Mouse (Mus musculus): ENCODE data around the gene A730049H05Rik.
A peak's percentile ranks its signal among the peaks of the same experiment; 100 is the strongest.

A730049H05Rik gene

DNA sequence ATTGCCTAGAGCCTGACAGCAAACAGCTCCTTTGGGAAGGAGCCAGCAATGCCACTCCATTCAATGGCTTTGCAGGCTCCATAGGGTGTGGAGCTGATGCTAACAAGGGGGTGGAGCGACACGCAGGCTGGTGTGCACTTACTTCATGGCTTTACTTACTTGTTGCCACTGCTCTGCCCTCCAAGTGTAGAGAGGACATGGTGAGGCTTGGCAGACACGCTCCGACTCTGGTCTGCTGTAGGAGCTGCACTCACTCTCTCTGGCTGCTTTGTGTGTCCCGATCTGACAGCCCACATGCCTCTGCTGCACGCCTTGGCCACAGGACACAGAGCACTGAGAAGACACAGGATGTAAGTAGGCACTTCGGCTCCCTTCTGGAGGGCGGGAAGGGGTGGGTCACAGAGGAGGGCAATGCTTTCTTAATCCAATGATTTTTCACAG, at the start of gene A730049H05Rik:
TSS of gene A730049H05Rik (plus strand) at position 168 of the 441 bp plus-strand sequence.
- DNase-seq (ENCODE audit: low spot score in 2 of 2) = no peak

- DNase-seq (ENCODE audit: low spot score in 2 of 2) = peak in 1 of 2 experiments; percentile 20
These were observed 39.9 kb upstream of the A730049H05Rik start for GRCm38 (mm10) chr6:92776356-92776755.

- no peak for DNase-seq (ENCODE audit: low spot score in 2 of 2)
These were observed 36.9 kb upstream of the A730049H05Rik start for GRCm38 (mm10) chr6:92779140-92779934.

DNA sequence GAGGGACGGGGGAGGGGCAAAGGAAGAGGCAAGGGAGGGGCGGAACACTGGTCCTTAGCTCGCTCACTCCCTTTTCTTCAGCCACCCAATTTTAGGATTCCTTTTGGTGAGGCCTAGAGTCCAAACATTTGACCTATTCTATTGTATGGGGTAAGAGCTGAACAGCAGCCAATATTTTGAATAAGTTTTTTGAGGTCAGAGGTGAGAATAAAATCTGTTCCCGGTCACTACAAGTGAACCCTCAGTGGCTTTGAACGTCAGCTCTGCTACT, 36.4 kb upstream of the A730049H05Rik start:
- DNase-seq (ENCODE audit: low spot score in 2 of 2) = no peak

DNA sequence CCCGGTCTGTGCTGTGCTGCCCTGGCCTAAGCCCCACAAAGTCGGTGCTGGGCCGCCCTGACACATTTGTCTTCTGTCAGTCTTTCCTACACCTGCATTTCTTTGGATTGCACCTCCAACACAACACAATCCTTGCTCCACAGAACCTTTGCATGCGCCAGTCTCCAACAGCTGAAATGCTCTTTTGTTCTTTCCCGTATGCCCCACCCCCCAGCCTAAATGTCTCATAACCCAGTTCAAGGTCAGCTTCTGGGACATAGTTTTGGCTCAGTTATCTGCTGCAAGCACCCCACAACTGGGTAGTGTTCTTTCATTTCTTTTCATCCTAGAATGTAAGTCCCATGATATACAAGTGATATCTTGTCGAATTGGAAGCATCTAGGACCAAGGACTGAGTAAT, 34.8 kb upstream of the A730049H05Rik start:
- no peak for DNase-seq (ENCODE audit: low spot score in 2 of 2)

GRCm38 (mm10) chr6:92784782-92785181, 31.5 kb upstream of the A730049H05Rik start:
- peak; percentile 61 to 76 for DNase-seq (ENCODE audit: low spot score in 2 of 2)

DNA sequence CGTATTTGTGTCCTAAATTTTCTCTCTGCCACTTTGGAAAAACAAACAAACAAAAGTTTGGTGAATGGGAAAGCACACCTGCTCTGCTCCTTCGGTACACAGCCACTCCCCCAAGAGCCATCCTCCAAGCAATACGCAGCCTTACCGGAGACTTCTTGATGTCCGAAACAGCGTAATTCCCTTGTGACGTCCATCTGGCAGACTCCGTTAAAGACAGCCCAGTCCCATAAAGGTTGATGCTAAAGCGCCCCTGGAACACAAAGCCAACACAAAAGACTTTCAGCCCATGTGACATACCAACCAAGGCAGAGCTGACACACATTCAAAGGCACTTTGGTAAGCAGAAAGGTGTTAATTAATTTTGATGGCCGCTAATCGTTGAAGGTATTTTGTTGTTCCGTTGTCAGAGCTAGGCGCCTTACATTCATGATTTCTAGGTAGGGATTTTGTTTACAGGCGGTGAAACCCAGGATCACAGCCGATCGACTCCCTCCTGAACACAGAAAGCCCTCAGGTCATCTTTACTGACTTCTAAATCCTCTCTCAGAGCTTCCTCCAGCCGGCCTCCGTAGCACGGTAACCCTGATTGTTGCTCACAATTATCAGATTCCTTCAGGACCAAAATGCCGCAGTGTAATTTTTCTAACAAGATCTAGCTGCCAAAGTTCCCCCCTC, 29.4 kb upstream of the A730049H05Rik start:
- DNase-seq (ENCODE audit: low spot score in 2 of 2) = no peak

DNA sequence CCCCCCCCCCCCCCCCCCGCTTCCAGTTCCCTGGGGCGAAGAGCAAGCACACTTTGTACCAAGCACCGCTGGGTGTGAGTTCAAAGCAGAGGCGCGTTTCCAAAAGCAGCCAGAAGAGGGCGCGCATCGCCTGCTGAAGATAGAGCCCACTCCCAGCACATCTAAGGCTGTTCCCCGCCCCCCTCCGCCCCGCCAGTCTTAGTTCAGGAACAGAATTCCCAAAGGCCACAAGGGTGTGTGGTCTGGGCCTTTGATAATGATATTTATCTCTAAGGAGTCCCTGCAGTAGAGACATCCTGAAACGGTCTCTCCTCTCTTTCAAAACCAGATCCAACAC, 28.9 kb upstream of the A730049H05Rik start:
- DNase-seq (ENCODE audit: low spot score in 2 of 2) = peak; percentile 94 to 95

GRCm38 (mm10) chr6:92793804-92794203, 22.5 kb upstream of the A730049H05Rik start:
- DNase-seq (ENCODE audit: low spot score in 2 of 2) = no peak

GRCm38 (mm10) chr6:92801462-92801861, 14.8 kb upstream of the A730049H05Rik start:
- DNase-seq (ENCODE audit: low spot score in 2 of 2) = no peak

DNA sequence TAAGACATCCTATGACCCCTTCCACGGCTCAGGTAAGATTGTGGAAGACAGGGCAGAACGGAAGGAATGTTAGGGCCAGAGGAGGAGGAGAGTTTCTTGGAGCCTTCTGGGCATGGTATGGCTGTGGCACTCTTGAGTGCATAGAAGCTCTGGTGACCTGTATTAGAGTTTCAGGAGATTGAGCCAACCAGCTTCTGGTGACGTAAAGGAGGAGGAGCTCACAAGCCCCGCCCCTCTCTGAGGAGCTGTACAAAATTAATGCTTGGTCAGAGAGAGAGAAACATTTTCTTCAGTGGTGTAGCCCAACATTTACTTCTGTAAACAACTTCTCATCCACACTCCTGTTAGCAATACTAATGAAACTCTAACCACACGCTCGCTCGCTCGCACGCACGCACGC, 13.9 kb upstream of the A730049H05Rik start:
- DNase-seq (ENCODE audit: low spot score in 2 of 2) = no peak

DNA sequence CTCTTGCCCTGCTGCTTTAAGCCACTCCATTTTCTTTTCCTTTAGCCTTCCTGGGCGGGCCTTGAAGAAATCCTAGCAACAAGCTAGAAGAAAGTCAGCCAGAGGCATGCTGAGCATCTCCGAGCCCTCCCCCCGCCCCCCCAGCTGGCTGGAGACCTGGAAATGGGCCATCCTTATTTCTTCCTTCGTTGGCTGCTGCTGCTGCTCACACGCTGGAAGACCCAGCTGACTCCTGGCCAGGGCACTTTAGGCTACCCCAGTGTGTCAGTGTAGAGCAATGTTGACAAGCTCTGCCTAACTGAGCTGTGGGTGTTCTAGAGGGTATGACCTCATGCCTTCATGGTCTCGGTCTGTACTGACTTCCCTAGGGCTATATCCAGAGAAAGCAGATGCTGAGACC, 13.1 kb upstream of the A730049H05Rik start:
- peak in 1 of 2 experiments; percentile 40 for DNase-seq (ENCODE audit: low spot score in 2 of 2)

DNA sequence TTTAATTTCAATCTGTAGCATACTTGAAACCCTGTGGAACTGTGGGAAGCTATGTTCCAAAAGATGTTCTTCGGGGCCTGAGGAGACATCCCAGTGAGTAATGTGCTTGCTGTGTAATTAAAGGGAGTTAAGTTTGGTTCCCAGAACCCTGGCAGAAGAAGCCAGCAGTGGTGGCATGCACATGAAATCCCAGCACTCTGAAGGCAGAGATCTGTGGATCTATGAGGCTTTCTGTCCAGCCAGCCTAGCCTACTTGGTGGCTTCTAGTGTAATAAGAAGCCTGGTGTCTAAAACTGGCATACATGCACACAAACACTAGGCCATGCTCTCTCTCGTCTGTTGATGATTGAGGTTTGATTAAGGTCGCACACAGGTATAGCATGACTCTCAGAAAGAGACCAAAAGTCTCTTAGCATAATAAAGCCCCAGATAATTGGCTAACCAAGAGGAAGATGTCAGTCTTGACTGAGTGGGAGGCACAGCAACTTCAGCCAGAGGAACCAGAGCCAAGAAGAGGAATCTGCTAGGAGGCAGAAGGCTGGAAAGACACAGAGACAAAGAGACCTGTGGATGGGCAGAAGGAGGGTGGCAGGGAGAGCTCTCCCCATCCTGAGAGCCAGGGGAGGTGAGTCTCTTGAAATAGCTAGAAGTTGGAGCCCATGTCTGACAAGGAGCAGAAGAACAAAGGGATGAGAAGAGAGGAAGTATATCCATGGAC, 11.9 kb upstream of the A730049H05Rik start:
- no peak for DNase-seq (ENCODE audit: low spot score in 2 of 2)

DNA sequence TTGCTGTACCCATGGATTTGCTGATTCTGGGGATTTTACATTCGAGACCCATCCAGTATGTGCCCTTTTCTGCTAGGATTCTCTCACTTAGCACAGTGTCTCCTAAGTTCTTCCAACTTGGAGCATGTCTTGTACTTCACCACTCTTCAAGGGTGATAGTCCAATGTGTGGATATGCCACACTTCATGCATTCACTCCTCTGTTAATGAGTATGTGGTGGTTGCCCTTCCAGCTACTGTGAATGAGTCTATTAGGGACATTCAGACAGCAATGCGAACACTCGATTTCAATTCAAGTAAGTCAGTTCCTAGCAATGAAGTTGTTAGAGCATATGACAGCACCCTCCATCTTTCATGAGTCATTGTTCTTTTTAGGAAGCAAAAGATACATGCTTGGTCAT, 6.5 kb upstream of the A730049H05Rik start:
- DNase-seq (ENCODE audit: low spot score in 2 of 2) = no peak

- no peak for DNase-seq (ENCODE audit: low spot score in 2 of 2)
These were observed 5.7 kb upstream of the A730049H05Rik start for GRCm38 (mm10) chr6:92810628-92811027.

- DNase-seq (ENCODE audit: low spot score in 2 of 2) = no peak
These were observed 4.7 kb upstream of the A730049H05Rik start for GRCm38 (mm10) chr6:92811566-92811965.

GRCm38 (mm10) chr6:92812702-92813370, 3.4 kb upstream of the A730049H05Rik start:
- DNase-seq (ENCODE audit: low spot score in 2 of 2) = peak in 1 of 2 experiments; percentile 68

- no peak for DNase-seq (ENCODE audit: low spot score in 2 of 2)
These were observed 1.4 kb downstream of the A730049H05Rik start for GRCm38 (mm10) chr6:92817661-92818060.

DNA sequence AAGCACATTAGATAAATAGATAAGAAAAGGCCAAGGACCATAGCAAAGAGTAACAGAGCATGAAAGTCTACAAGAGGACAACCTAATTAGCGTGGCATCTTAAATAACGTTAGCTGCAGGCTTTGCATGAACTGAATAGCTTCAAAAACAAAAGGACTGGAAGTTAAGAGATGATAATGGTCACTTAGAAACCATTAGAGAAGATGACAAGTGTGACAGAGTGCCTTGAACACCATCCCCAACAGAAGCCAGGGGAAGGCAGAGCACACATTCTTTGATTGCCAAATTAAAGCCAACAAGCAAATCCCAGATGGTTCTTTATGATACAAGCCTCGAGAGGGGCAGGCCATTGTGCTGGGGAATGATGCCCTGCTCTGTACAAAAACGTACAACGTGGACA, 5.3 kb downstream of the A730049H05Rik start:
- DNase-seq (ENCODE audit: low spot score in 2 of 2) = no peak

- DNase-seq (ENCODE audit: low spot score in 2 of 2) = no peak
These were observed 5.7 kb downstream of the A730049H05Rik start for GRCm38 (mm10) chr6:92822006-92822405.

GRCm38 (mm10) chr6:92823991-92824390, 7.7 kb downstream of the A730049H05Rik start:
- DNase-seq (ENCODE audit: low spot score in 2 of 2) = no peak

- DNase-seq (ENCODE audit: low spot score in 2 of 2) = no peak
These were observed 10.3 kb downstream of the A730049H05Rik start for GRCm38 (mm10) chr6:92826561-92826960.

All from cerebellum, postnatal 4 days (tissue).